Comparison of ENCODE assay signal across 15 mouse cellular contexts in the genomic region with DNA sequence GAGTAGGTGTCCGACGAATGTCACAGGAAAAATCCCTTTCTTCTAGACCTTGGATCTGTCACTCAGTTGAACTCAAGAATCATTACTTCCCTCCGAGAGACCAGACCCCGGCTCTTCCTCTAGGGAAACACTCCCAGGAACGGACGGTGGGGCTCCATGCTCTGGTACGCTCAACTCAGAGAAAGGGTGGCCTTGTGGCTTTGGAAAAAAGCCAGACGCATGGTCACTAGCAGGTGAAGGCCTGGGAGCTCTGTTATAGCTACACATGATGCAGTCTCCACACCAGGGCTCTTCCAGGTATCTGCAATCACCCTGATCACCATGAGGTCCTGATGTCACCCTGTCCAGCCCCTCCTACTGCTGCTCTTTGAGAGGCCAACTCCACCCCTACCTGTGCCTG. TPM values are rescaled to one million over a fixed set of nuclear protein-coding genes. Genes with fewer than 3 reads are reported as not detected.
"Had no signal": no experiment of that assay in that cellular context is flagged by ENCODE, and none has a peak within 500 bp of the region (broad histone marks: within the 10 kb centered on the region; RNA-seq: fewer than 3 reads in every experiment).

No protein-coding gene starts in this region.

- H3K4me3 ChIP-seq: kidney, embryonic 15.5 days; limb, embryonic 15.5 days; liver, embryonic 12.5 days; lung, embryonic 15.5 days; megakaryocyte, embryonic 14.5 days; midbrain, embryonic 12.5 days had no signal

- H3K27me3 ChIP-seq: kidney, embryonic 15.5 days; liver, embryonic 12.5 days; lung, embryonic 15.5 days; midbrain, embryonic 12.5 days had no signal

- H3K4me2 ChIP-seq: kidney, embryonic 15.5 days; limb, embryonic 15.5 days; liver, embryonic 12.5 days; lung, embryonic 15.5 days; midbrain, embryonic 12.5 days had no signal

- H3K27ac ChIP-seq: kidney, embryonic 15.5 days; limb, embryonic 15.5 days; liver, embryonic 12.5 days; lung, embryonic 15.5 days; macrophage; midbrain, embryonic 12.5 days had no signal

- H3K36me3 ChIP-seq: kidney, embryonic 15.5 days; limb, embryonic 15.5 days; liver, embryonic 12.5 days; lung, embryonic 15.5 days; midbrain, embryonic 12.5 days had no signal

- ATAC-seq: liver, embryonic 12.5 days had no signal

- DNase-seq: kidney, adult 2 months; kidney, postnatal 14 days; lung, postnatal 14 days; retina, postnatal 1 day; right cerebral cortex, postnatal 4 days; spleen, adult 18-20 months; thymus, adult 18-20 months; thymus, postnatal 25 days had no signal

- H3K9ac ChIP-seq: kidney, embryonic 15.5 days; limb, embryonic 15.5 days; liver, embryonic 12.5 days; lung, embryonic 15.5 days; midbrain, embryonic 12.5 days had no signal

- H3K4me1 ChIP-seq: megakaryocyte, embryonic 14.5 days had no signal

- H3K9me3 ChIP-seq: kidney, embryonic 15.5 days; limb, embryonic 15.5 days; liver, embryonic 12.5 days; lung, embryonic 15.5 days; midbrain, embryonic 12.5 days had no signal

RNA-seq across cellular contexts. Expression of a gene that starts 35.2 kb away (rescaled TPM):
- polyA plus RNA-seq: macrophage had no signal
